Mouse (Mus musculus) thymus, adult 2 months (tissue): ENCODE data around the gene Armc3. TPM values are rescaled to one million over a fixed set of nuclear protein-coding genes. Genes with fewer than 3 reads are reported as not detected.

Source experiments
- DNase-seq: peaks from one replicate; pipeline ENCODE4 v3.0.0; 2021
- H3K27ac ChIP-seq: fragments of 200-500 bp; 2 replicates; pipeline ENCODE4 v1.5.1; 2012; ENCODE audit warnings: low read length, control low read depth; ENCODE audit not compliant: control insufficient read depth, insufficient read depth
- H3K27me3 ChIP-seq: fragments of 200-500 bp; 2 replicates; pipeline ENCODE4 v1.6.1; 2012; ENCODE audit warnings: mild to moderate bottlenecking, low read length, moderate library complexity, mixed read lengths; ENCODE audit not compliant: control insufficient read depth, insufficient read depth
- H3K36me3 ChIP-seq: fragments of 200-500 bp; 2 replicates; pipeline ENCODE4 v1.6.1; 2012; ENCODE audit warnings: mild to moderate bottlenecking, low read length, moderate library complexity; ENCODE audit not compliant: control insufficient read depth, insufficient read depth
- H3K4me1 ChIP-seq: fragments of 200-500 bp; replicated peaks from 2 replicates; pipeline ENCODE4 v1.6.1; 2012; ENCODE audit warnings: low read length; ENCODE audit not compliant: control insufficient read depth, insufficient read depth
- H3K4me3 ChIP-seq: fragments of 200-500 bp; 2 replicates; pipeline ENCODE4 v1.5.1; 2012; ENCODE audit warnings: mild to moderate bottlenecking, low read length, control low read depth, moderate library complexity; ENCODE audit not compliant: control insufficient read depth, insufficient read depth
- CTCF ChIP-seq: fragments of 200-500 bp; IDR thresholded peaks from 2 replicates; pipeline ENCODE4 v1.5.1; 2012; ENCODE audit warnings: mild to moderate bottlenecking, control low read depth, low read length, moderate library complexity, borderline replicate concordance; ENCODE audit not compliant: control insufficient read depth, poor library complexity, insufficient read depth; ENCODE audit errors: extremely low read depth
- POLR2A ChIP-seq: fragments of 200-500 bp; IDR thresholded peaks from 2 replicates; pipeline ENCODE4 v1.6.1; 2012; ENCODE audit warnings: mild to moderate bottlenecking, low read length, control low read depth, moderate library complexity; ENCODE audit not compliant: control insufficient read depth, poor library complexity, insufficient read depth; ENCODE audit errors: extremely low read depth
- WGBS: fragments of 180-500 bp; shearing (Covaris S2); methylation state at CpG from one replicate; pipeline ENCODE4 v1.1.7; 2018; 5-methylcytosine and 5-hydroxymethylcytosine counted together
- polyA plus RNA-seq: library from polyadenylated mRNA; depleted of rRNA; stranded (reverse); fragments of >200 nt; gene quantifications from 2 replicates; pipeline ENCODE4 v1.2.3, GENCODE M21; 2012

The Armc3 gene
- polyA plus RNA-seq, 1 experiment: 0.11 TPM

- Histone ChIP-seq H3K27me3 (no peaks in the 10 kb centered on the region), H3K4me3 (no peak overlapping the region), H3K4me1 (no peaks in the 10 kb centered on the region), H3K36me3 (no peaks in the 10 kb centered on the region), H3K27ac (no peak overlapping the region)
- 95% methylated on average over 11 of the region's 11 CpGs for WGBS
- no peak for DNase-seq
- TF ChIP-seq CTCF (no peak), POLR2A (no peak)
Observed at GRCm38 (mm10) chr2:19249611-19250010, 50.5 kb downstream of the Armc3 start.

GRCm38 (mm10) chr2:19255037-19255436 is 55.9 kb downstream of the Armc3 start:
- no peaks in the 10 kb centered on the region for H3K36me3 ChIP-seq
- H3K4me1 ChIP-seq: no peaks in the 10 kb centered on the region
- no peak overlapping the region for H3K27ac ChIP-seq
- no peak for DNase-seq
- TF ChIP-seq CTCF (no peak), POLR2A (no peak)
- WGBS: 92% methylated on average over 3 of the region's 3 CpGs
- H3K27me3 ChIP-seq: no peaks in the 10 kb centered on the region
- no peak overlapping the region for H3K4me3 ChIP-seq

DNA sequence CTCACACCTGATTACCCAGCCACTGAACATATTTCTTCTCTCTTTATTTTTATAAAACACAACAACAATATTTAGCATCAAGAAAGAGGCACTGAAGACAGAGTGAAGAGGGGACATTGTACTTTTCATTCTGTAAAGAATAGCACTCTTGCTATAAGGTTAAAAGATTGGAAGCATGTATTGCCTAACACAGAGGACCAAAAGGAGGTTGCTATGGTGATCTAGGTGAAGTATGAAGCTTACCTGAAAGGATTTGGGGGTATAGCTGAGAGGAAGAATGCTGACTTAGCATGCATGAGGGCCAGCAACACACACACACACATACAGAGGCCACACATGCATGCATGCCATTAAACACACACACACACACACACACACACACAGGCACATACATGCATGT is 58.2 kb downstream of the Armc3 start:
- Histone ChIP-seq H3K36me3 (no peaks in the 10 kb centered on the region), H3K27me3 (no peaks in the 10 kb centered on the region), H3K4me1 (no peaks in the 10 kb centered on the region), H3K27ac (no peak overlapping the region), H3K4me3 (no peak overlapping the region)
- TF ChIP-seq POLR2A: no peak
- TF ChIP-seq CTCF: no peak
- no peak for DNase-seq

DNA sequence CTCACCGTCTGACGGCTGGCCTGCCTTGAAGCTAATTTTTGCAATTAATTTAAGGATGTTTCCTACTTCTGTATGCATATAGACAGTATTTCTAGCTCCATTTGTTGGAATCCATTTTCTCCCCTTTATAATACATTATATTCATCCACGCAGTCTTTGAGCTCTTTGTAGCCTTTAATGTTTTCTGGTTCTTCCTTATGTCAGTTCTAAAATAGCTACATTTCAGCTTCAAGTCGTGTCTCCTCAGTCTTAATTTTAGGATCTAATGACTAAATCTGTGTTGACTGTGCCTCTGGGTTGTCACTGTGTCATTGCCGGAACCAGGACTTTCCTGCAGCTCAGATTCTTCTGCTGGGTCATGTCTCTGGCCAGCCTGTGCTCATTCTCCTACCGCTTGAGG is 61.3 kb downstream of the Armc3 start:
- WGBS: 88% methylated on average over 6 of the region's 6 CpGs
- Histone ChIP-seq H3K27me3 (no peaks in the 10 kb centered on the region), H3K4me1 (no peaks in the 10 kb centered on the region), H3K4me3 (no peak overlapping the region), H3K36me3 (no peaks in the 10 kb centered on the region), H3K27ac (no peak overlapping the region)
- DNase-seq: no peak
- TF ChIP-seq POLR2A: no peak
- no peak for TF ChIP-seq CTCF

GRCm38 (mm10) chr2:19263375-19263774 is 64.3 kb downstream of the Armc3 start:
- WGBS: 67% methylated on average over 5 of the region's 5 CpGs
- TF ChIP-seq CTCF (peak; percentile 51; the same call in 1 of the 2 replicates), POLR2A (no peak)
- Histone ChIP-seq H3K27me3 (no peaks in the 10 kb centered on the region), H3K4me1 (no peaks in the 10 kb centered on the region), H3K36me3 (no peaks in the 10 kb centered on the region), H3K4me3 (no peak overlapping the region), H3K27ac (no peak overlapping the region)
- DNase-seq: peak; percentile 16

DNA sequence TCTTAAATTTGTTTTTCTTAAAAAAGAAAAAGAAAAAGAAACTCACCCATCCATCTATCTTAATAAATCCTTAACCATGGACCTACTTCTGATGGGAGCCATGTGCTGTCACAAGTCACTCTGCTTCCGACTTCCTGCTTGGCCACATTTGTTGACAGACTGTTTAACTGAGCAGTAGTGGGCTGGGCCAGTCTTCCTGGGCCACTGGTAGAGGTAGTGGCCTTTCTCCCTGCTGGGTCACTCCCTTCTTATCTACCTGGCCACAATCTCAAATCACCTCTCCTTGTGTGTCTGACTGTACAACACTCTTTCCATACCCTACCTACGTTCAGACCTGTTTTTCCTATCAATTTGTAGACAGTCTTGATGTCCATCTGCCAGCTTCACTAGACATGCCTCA is 66.7 kb downstream of the Armc3 start:
- Histone ChIP-seq H3K4me1 (no peaks in the 10 kb centered on the region), H3K27me3 (no peaks in the 10 kb centered on the region), H3K36me3 (no peaks in the 10 kb centered on the region), H3K4me3 (no peak overlapping the region), H3K27ac (no peak overlapping the region)
- 93% methylated on average over 2 of the region's 2 CpGs for WGBS
- no peak for TF ChIP-seq POLR2A
- DNase-seq: no peak

DNA sequence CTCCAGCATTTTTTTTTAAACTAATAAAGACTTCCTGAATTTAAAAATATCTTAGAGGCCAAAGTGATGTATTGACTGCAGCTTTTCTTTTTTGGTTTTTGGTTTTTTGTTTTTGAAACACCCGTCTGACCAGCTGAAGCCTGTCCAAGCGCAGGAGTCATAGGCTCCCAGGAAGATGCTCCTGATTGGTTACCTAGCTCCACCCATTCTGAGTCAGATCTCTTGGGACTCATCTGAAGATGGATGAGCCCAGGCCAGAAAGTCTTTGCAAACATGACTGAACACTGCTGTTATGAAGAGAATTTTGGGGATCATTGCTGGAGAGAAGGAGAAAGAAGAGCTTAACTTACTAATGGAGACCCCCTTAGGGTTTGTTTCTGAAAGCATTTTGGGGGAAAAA is 68.3 kb downstream of the Armc3 start:
- TF ChIP-seq CTCF (no peak), POLR2A (no peak)
- 88% methylated on average over 2 of the region's 2 CpGs for WGBS
- Histone ChIP-seq H3K27me3 (no peaks in the 10 kb centered on the region), H3K4me1 (no peaks in the 10 kb centered on the region), H3K27ac (no peak overlapping the region), H3K36me3 (no peaks in the 10 kb centered on the region), H3K4me3 (no peak overlapping the region)
- DNase-seq: no peak
